Mouse (Mus musculus): ENCODE data around the gene Plekhm3.

DNA sequence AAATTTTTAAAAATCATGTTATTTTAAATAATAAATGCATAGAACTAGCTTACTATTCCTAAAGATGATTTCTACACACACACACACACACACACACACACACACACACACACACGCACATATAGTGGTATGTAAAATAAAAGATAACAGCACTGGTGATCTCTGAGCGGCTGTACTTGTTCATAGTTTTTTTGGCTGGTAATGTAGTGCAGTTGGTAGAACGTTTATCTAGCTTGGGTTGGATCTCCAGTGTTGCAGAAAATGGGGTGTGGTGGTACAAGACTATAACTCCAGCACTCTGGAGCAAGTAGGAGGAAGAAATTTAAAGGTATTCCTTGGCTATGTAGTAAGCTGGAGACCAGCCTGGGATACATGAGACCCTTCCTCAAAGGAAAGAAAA, 26.6 kb upstream of the Plekhm3 start:
- TF ChIP-seq CTCF (IDR thresholded peaks at IDR 0.05; ENCODE audit: low read depth) (no peak), EP300 (IDR thresholded peaks at IDR 0.05; ENCODE audit: low read depth) (no peak)

Measured in heart, postnatal 0 days (tissue).